Comparison of ENCODE assay signal across 17 mouse cellular contexts in genomic region chr2:20973513-20973912, GRCm38 (mm10). TPM values are rescaled to one million over a fixed set of nuclear protein-coding genes. Genes with fewer than 3 reads are reported as not detected.
DNase-seq lines count a peak whose midpoint lies in the region.
"Had no signal": no experiment of that assay in that cellular context is flagged by ENCODE, and none has a peak within 500 bp of the region (broad histone marks: within the 10 kb centered on the region; RNA-seq: fewer than 3 reads in every experiment).

No protein-coding gene starts in this region.

- peak; percentile 52 to 79 for DNase-seq in frontal cortex, adult 2 months (ENCODE audit: extremely low spot score in 1 of 2, low spot score in 1 of 2)
- no peak for DNase-seq in frontal cortex, postnatal 14 days (ENCODE audit: low spot score in 2 of 2)
- peak; percentile 72 for DNase-seq in layer of hippocampus, adult 9-11 months
- DNase-seq in layer of hippocampus, postnatal 36 days, result no peak
- DNase-seq in right cerebral cortex, adult 18-20 months, result peak; percentile 74
- no peak for DNase-seq in right cerebral cortex, postnatal 4 days
- DNase-seq in telencephalon, adult 2 months (ENCODE audit: low read depth, low spot score), result peak; percentile 81
- DNase-seq in T-cell, adult 2 months (ENCODE audit: low spot score), result no peak
- DNase-seq: adrenal gland, postnatal 25 days; cerebellum, adult 9-11 months; gastrocnemius, adult 2 months; kidney, adult 8-10 months; kidney, postnatal 10 days; liver; midbrain, embryonic 14.5 days; thymus, adult 2 months; thymus, postnatal 4 days had no signal

RNA-seq across cellular contexts. Expression of gene Arhgap21, which starts 4.8 kb away (rescaled TPM):
- polyA plus RNA-seq in frontal cortex, adult 2 months (2012; rRNA removed), result 112 and 131 TPM in 2 replicates
- 100 to 1,000 TPM; 331 to 369 TPM for total RNA-seq in layer of hippocampus, postnatal 36 days (2021)

Comparison
In these comparisons a context has a peak if more than half of its experiments do, and no peak if none do; other contexts are left out.
1. DNase-seq: peak in frontal cortex, adult 2 months (2 of 2), layer of hippocampus, adult 9-11 months (single experiment), right cerebral cortex, adult 18-20 months (single experiment) and telencephalon, adult 2 months (single experiment); none in frontal cortex, postnatal 14 days (0 of 2), layer of hippocampus, postnatal 36 days (0 of 2), right cerebral cortex, postnatal 4 days (single experiment) and T-cell, adult 2 months (single experiment).